Mouse (Mus musculus) layer of hippocampus, adult 18-20 months (tissue): Measurements from ENCODE around the gene Gmnn. TPM values are rescaled to one million over a fixed set of nuclear protein-coding genes. Genes with fewer than 3 reads are reported as not detected.

Source experiments
- DNase-seq, 2 experiments: peaks; one replicate each; pipeline ENCODE4 v3.0.0; 2022; ENCODE audit warnings: low spot score in 2 of 2
- total RNA-seq, 2 experiments: library from RNA; stranded (reverse); gene quantifications; 2 replicates each; pipeline ENCODE4 v1.2.3; 2021

Gmnn gene
- total RNA-seq, 2 experiments from 2014 or later = 2.2 to 3.0 TPM

- DNase-seq = no peak
Observed at GRCm38 (mm10) chr13:24710968-24711367, 50.8 kb downstream of the Gmnn start.

DNA sequence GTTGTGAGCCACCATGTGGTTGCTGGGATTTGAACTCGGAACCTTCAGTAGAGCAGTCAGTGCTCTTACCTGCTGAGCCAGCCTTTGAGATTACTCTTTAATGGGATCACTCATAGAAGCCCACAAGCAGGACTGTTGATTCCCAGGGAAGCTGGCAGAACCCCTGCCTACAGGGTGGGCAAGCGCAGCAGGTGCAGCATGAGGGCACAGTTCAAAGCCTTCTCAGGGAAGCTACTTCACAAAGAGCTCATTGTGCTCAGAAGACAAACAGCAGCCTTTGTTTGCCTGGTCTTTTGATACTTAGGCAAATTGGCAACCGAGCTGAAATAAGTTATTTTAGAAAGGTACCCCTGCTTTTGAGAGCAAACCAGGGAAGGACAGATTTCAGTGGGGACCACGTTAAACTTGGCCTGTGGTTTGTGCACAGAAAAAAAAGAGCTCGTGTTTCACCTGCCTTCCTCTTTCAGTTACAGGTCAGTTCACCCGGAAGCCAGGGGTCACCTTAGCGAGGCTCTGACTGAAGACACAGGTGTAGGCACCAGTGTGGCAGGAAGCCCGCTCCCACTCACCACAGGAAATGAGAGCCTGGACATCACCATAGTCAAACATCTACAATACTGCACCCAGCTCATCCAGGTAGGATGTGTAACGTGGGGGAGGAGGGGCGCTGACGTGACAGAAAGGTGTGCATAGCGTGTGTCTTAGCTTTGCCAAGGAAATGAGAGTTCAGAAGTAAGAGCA lies 51.9 kb downstream of the Gmnn start:
- DNase-seq = no peak

DNA sequence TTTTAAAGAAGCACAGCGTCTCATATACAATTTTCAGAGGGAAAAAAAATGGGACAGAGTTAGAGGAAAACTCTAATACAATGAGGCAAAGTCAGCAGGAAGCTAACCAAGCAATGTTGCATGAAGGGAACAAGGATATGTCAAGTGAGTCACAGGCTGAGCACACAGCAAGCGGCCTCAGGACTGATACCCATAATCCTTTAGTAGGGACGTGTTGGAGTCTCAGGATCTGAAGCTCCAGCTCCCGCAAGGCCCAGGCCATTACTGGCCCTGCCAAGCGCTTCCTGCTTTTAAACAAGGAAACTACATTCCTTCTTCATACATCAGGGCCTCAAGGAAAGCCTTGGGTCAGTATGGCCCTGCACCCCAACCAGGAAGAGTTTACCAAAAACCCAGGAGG lies 59.6 kb downstream of the Gmnn start:
- DNase-seq = no peak

Other genes with a start within 250 kb of the Gmnn start
- gene Ripor2, start 179.7 kb downstream of the Gmnn start, total RNA-seq = 10 to 100 TPM; 73.1 to 82.3 TPM
- not detected for gene Armh2, start 20.7 kb downstream of the Gmnn start, total RNA-seq
- 100 to 1,000 TPM; 136 to 142 TPM for gene BC005537, start 39.7 kb upstream of the Gmnn start, total RNA-seq
- gene Acot13, start 69.6 kb upstream of the Gmnn start, total RNA-seq = 100 to 1,000 TPM; 119 to 124 TPM
- 10 to 100 TPM; 19.5 to 20.1 TPM for gene Tdp2, start 69.8 kb upstream of the Gmnn start, total RNA-seq
- 10 to 100 TPM; 24.6 to 26.1 TPM for gene D130043K22Rik, start 83.2 kb upstream of the Gmnn start, total RNA-seq
- gene Aldh5a1, start 175.7 kb upstream of the Gmnn start, total RNA-seq = 10 to 100 TPM; 62.0 to 68.8 TPM
- gene Gpld1, start 181.2 kb upstream of the Gmnn start, total RNA-seq = 10 to 100 TPM; 22.1 to 24.3 TPM